ENCODE assay signal across 17 mouse cellular contexts in the genomic region with DNA sequence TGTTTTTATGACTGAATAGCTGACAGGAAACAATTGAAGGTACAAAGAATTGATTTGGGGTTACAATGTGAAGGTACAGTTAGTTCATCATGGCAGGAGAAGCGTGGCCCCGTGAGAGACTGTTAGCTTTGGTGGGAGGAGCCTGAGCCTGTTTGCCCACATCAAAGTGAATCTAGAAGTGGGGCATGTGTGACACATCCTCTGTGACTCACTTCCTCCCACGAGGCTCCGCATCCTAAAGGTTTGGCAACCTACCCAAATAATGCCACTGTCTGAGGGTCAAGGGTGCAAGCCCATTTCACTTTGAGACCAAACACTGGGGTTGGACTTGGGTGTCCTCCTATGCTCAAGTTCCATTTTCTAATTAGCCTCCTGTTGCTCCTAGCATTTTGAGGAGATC. TPM values are rescaled to one million over a fixed set of nuclear protein-coding genes. Genes with fewer than 3 reads are reported as not detected.
A peak's percentile ranks its signal among the peaks of the same experiment; 100 is the strongest.
DNase-seq lines count a peak whose midpoint lies in the region; ATAC-seq and TF ChIP-seq lines count a peak whose summit lies in the region.
"Had no signal": no experiment of that assay in that cellular context is flagged by ENCODE, and none has a peak within 500 bp of the region (broad histone marks: within the 10 kb centered on the region; RNA-seq: fewer than 3 reads in every experiment).

No protein-coding gene starts in this region.

- WGBS in lung, postnatal 0 days: 28% methylated on average over 4 of the region's 4 CpGs
- 25% methylated on average over 4 of the region's 4 CpGs for whole genome bisulfite sequencing in lung, adult 2 months

- peak; percentile 18 for DNase-seq in lung, postnatal 0 days (ENCODE audit: low spot score)
- no peak for DNase-seq in lung, adult 2 months
- peak; percentile 49 for DNase-seq in Muller cell, postnatal 12 days (ENCODE audit: inconsistent ontology term)
- peak; percentile 70 to 84 for DNase-seq in thymus, postnatal 10 days (ENCODE audit: low spot score in 2 of 2)
- DNase-seq in urinary bladder, adult 18-20 months (ENCODE audit: low spot score in 2 of 2): no peak
- DNase-seq in heart, postnatal 36 days: no peak
- DNase-seq in embryo, embryonic 10.5 days (ENCODE audit: low spot score): no peak
- DNase-seq: embryo, embryonic 11 days; left cerebral cortex, postnatal 4 days had no signal

- no peak for TF ChIP-seq POLR2A in lung, adult 2 months (IDR thresholded peaks at IDR 0.05; ENCODE audit: borderline replicate concordance, extremely low read depth, low read depth, low read length)

- no peaks in the 10 kb centered on the region for H3K4me1 ChIP-seq in lung, postnatal 0 days (ENCODE audit: insufficient read depth, low read depth, low read length)
- H3K4me1 ChIP-seq in lung, adult 2 months (ENCODE audit: control insufficient read depth, insufficient read depth, low read length): no peaks in the 10 kb centered on the region

- H3K9ac ChIP-seq in lung, postnatal 0 days (replicated peaks; ENCODE audit: low read depth): no peak overlapping the region
- H3K9ac ChIP-seq: hindbrain, embryonic 14.5 days had no signal

- no peaks in the 10 kb centered on the region for H3K27me3 ChIP-seq in lung, postnatal 0 days (replicated peaks; ENCODE audit: insufficient read depth, low read length)

- ATAC-seq in lung, postnatal 0 days: no peak
- ATAC-seq in inflammation-experienced regulatory T-cells, adult 6 months: peak; percentile 98

- TF ChIP-seq CTCF in lung, postnatal 0 days (IDR thresholded peaks at IDR 0.05): no peak
- no peak for TF ChIP-seq CTCF in lung, adult 2 months (IDR thresholded peaks at IDR 0.05; ENCODE audit: insufficient read depth, low read length)

- no peak for TF ChIP-seq EP300 in lung, postnatal 0 days (IDR thresholded peaks at IDR 0.05)

- H3K9me3 ChIP-seq in lung, postnatal 0 days (ENCODE audit: low read length): no peaks in the 10 kb centered on the region

- no peak overlapping the region for H3K4me3 ChIP-seq in lung, postnatal 0 days (ENCODE audit: low read depth, low read length)
- no peak overlapping the region for H3K4me3 ChIP-seq in lung, adult 2 months (replicated peaks; ENCODE audit: extremely low read depth, low read depth, low read length)

- H3K4me2 ChIP-seq in lung, postnatal 0 days (replicated peaks; ENCODE audit: low read depth, low read length): no peak overlapping the region
- H3K4me2 ChIP-seq: hindbrain, embryonic 14.5 days had no signal

- H3K36me3 ChIP-seq in lung, postnatal 0 days (ENCODE audit: insufficient read depth, low read length): no peaks in the 10 kb centered on the region
- H3K36me3 ChIP-seq: G1E had no signal

- intact Hi-C loops in heart, postnatal 36 days (cut with DNase I): loop anchor here (10.0 kb wide), 1 partner anchor 380 kb away; no protein-coding TSS in a partner anchor

- no peak overlapping the region for H3K27ac ChIP-seq in lung, postnatal 0 days (ENCODE audit: low read length)
- H3K27ac ChIP-seq: hindbrain, embryonic 14.5 days had no signal

RNA-seq across cellular contexts. Expression of gene Gm11985, which starts 43.1 kb away (rescaled TPM):
- polyA plus RNA-seq in lung, postnatal 0 days (2015; fragmentation: Nextera tagmentation; extraction: Ambion mirVana): not detected in 2 replicates
- polyA plus RNA-seq in lung, adult 2 months (2012; rRNA removed): not detected in 2 replicates
- not detected for polyA plus RNA-seq in inflammation-experienced regulatory T-cells, adult 6 months (2017; shearing (Covaris generic))
- not detected for total RNA-seq in heart, postnatal 36 days (2021)
- total RNA-seq: heart, adult 8-10 months; left cerebral cortex, postnatal 4 days had no signal
- polyA plus RNA-seq: brain, embryonic 14.5 days; forebrain, embryonic 11.5 days; G1E; hindbrain, embryonic 14.5 days; large intestine, adult 2 months had no signal

RNA-seq across cellular contexts. Expression of gene Igfbp1, which starts 52.4 kb away (rescaled TPM):
- 0.23 and 0.69 TPM in 2 replicates for polyA plus RNA-seq in lung, postnatal 0 days (2015; fragmentation: Nextera tagmentation; extraction: Ambion mirVana)
- 0.07 TPM in 1 of 2 replicates, not detected in the other for polyA plus RNA-seq in lung, adult 2 months (2012; rRNA removed)
- polyA plus RNA-seq in inflammation-experienced regulatory T-cells, adult 6 months (2017; shearing (Covaris generic)): not detected
- not detected for total RNA-seq in heart, postnatal 36 days (2021)
- total RNA-seq: heart, adult 8-10 months had no signal
- polyA plus RNA-seq: G1E; hindbrain, embryonic 14.5 days; neural tube, embryonic 14.5 days had no signal

Comparison
In these comparisons a context has a peak if more than half of its experiments do, and no peak if none do; other contexts are left out.
1. DNase-seq: peak in lung, postnatal 0 days (single experiment), Muller cell, postnatal 12 days (single experiment) and thymus, postnatal 10 days (2 of 2); none in lung, adult 2 months (single experiment), urinary bladder, adult 18-20 months (0 of 2), heart, postnatal 36 days (0 of 2) and embryo, embryonic 10.5 days (single experiment).